Mouse (Mus musculus) duodenum, adult 2 months (tissue): Measurements from ENCODE around the gene Kcnd2. TPM values are rescaled to one million over a fixed set of nuclear protein-coding genes. Genes with fewer than 3 reads are reported as not detected.

Source experiments
- polyA plus RNA-seq: library from polyadenylated mRNA; depleted of rRNA; stranded (reverse); fragments of >200 nt; gene quantifications from 2 replicates; pipeline ENCODE4 v1.2.3, GENCODE M21; 2012; ENCODE audit warnings: low replicate concordance; rRNA removed

The Kcnd2 gene
- not detected in 2 replicates for polyA plus RNA-seq

GRCm38 (mm10) chr6:21215491-21216191, at the start of gene Kcnd2:
Kcnd2 (plus strand) TSS chr6:21215503.

